Mouse (Mus musculus): ENCODE results near the gene Tmem233. TPM values are rescaled to one million over a fixed set of nuclear protein-coding genes. Genes with fewer than 3 reads are reported as not detected.

The Tmem233 gene
- total RNA-seq, 2 experiments from 2014 or later = not detected

GRCm38 (mm10) chr5:116009091-116009851 is 73.8 kb downstream of the Tmem233 start:
- ATAC-seq (replicated peaks; ENCODE audit: low FRiP score, low TSS enrichment, poor library complexity, severe bottlenecking) = no peak

DNA sequence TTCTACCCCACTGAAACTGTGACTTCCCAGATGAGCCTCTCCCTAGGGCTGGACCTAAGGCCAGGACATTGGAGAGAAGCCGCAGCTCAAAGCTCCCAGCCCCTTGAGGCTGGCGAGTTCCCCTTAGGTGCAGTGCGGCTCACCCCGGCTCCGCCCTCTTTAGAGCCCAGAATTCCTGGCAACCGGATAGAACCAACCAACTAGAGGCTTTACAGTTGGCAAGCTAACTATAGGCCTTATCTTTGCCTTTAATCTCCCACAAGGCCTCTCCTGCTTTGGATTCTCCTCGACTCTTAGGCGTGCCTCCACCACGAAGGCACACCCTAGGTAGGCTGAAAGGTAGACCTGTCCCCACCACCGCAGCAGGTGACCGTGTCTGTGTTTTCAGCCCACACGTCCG is 75.3 kb downstream of the Tmem233 start:
- ATAC-seq (replicated peaks; ENCODE audit: low FRiP score, low TSS enrichment, poor library complexity, severe bottlenecking) = no peak; the same call in 1 of the 2 replicates

GRCm38 (mm10) chr5:116006324-116007099 is 76.5 kb downstream of the Tmem233 start:
- ATAC-seq (replicated peaks; ENCODE audit: low FRiP score, low TSS enrichment, poor library complexity, severe bottlenecking) = no peak

GRCm38 (mm10) chr5:116004271-116004670 is 78.8 kb downstream of the Tmem233 start:
- ATAC-seq (replicated peaks; ENCODE audit: low FRiP score, low TSS enrichment, poor library complexity, severe bottlenecking) = no peak

DNA sequence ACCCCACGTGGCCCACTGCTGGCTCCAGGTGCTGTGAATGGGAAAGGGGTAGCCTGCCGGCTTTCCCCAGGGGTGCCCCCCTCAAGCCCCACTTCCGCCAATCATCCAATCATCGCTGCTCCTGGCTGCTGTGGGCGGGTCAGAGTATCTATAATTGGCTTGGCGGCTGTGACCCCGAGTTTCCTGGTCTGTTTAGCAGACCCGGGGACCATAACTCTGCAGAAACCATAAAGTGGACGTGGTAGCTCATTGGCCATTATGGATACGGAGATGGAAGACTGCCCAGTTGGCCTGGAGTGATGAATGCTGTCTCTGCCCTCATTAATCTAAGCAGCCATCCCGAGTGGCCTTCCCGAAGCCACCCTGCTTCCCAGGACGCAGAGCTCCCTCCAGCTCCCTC is 79.2 kb downstream of the Tmem233 start:
- ATAC-seq (replicated peaks; ENCODE audit: low FRiP score, low TSS enrichment, poor library complexity, severe bottlenecking) = no peak

DNA sequence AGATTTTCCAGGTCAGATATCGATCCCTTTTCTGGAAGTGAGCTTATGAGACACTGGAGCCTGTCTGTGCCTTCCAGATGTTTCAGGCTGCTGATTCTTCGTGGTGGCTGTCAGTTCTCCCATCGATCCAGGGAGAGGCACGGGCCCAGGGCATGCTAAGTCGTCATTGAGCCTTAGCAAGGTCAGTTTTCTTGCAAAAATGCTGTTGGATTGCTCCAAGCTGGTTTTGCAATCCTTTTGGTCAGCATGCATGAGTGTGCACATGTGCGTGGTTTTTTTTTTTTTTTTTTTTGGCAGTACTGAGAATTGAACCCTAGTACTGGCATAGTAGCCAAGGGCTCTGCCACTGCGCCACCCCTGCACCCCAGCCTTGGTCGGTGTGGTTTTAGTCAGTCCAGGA is 79.9 kb downstream of the Tmem233 start:
- ATAC-seq (replicated peaks; ENCODE audit: low FRiP score, low TSS enrichment, poor library complexity, severe bottlenecking) = no peak

DNA sequence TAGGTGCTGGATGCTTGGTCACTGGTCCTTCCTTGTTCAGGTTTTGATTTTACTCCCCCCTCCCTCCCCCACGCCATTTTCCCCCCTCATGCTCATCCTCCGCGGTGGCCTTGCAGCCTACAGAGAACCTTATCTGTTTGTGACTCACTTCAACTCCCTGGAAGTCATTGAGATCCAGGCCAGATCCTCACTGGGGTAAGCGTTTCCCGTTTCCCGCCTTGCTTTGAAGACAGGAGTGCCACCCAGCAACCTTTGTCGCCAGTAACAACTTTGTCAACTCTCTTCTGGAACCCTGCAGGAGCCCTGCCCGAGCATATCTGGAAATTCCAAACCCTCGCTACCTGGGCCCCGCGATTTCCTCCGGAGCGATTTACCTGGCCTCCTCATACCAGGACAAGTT is 85.7 kb downstream of the Tmem233 start:
- ATAC-seq (replicated peaks; ENCODE audit: low FRiP score, low TSS enrichment, poor library complexity, severe bottlenecking) = no peak

DNA sequence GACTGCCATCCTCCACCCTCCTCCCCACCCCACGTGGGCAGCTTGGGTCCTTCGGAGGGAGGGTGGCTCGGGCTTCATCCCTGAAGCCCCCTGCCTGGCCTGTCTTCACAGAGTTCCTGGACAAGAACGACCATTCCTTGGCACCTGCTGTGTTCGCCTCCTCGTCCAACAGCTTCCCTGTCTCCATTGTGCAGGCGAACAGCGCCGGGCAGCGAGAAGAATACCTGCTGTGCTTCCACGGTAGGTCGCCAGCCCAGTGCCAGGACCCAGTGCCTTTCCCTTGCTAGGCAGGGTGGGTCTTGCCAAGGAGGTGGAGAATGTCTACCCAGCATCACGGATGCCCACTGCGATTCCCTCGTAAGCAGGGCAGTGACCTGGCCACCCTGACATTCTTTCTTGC is 88.9 kb downstream of the Tmem233 start:
- no peak for ATAC-seq (replicated peaks; ENCODE audit: low FRiP score, low TSS enrichment, poor library complexity, severe bottlenecking)

DNA sequence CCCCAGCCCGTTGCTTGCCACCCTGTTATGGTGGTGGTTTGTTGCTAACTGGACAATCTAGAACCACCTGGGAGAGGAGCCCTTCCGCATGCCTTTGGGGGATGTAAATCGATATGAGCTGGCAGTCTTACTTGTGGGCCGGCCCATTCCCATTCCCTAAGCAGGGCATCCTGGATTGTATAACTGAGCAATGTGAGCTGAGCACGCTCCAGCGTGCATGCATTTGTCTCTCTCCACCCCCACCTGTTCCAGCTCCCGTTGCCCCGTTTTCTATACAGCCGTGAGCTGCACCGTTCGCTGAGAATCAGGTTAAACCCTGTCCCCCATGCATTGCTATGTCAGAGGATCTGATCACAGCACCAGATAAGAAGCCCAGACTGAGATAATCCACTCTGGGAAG is 91.3 kb downstream of the Tmem233 start:
- ATAC-seq (replicated peaks; ENCODE audit: low FRiP score, low TSS enrichment, poor library complexity, severe bottlenecking) = no peak

Other genes starting within 250 kb of the Tmem233 start
- 51.8 and 59.3 TPM in 2 replicates for gene Cit, start 238.0 kb downstream of the Tmem233 start, total RNA-seq (2014; fragmentation: Nextera tagmentation)
- gene Cit, start 238.0 kb downstream of the Tmem233 start, total RNA-seq (2017) = 41.8 and 44.6 TPM in 2 replicates
- gene Prkab1, start 58.7 kb downstream of the Tmem233 start, total RNA-seq (2014; fragmentation: Nextera tagmentation) = 123 and 161 TPM in 2 replicates
- 46.7 and 71.5 TPM in 2 replicates for gene Prkab1, start 58.7 kb downstream of the Tmem233 start, total RNA-seq (2017)
- not detected in 2 replicates for gene Ccdc60, start 205.7 kb upstream of the Tmem233 start, total RNA-seq (2014; fragmentation: Nextera tagmentation)
- 0.34 TPM in 1 of 2 replicates, not detected in the other for gene Ccdc60, start 205.7 kb upstream of the Tmem233 start, total RNA-seq (2017)

Data from megakaryocyte-erythroid progenitor cell, adult 5-6 weeks (primary cell).